Mouse (Mus musculus): Measurements from ENCODE around the gene Tnp2. TPM values are rescaled to one million over a fixed set of nuclear protein-coding genes. Genes with fewer than 3 reads are reported as not detected.
A peak's percentile ranks its signal among the peaks of the same experiment; 100 is the strongest.

Tnp2 gene
- polyA plus RNA-seq, 1 experiment from 2014 or later: not detected

DNA sequence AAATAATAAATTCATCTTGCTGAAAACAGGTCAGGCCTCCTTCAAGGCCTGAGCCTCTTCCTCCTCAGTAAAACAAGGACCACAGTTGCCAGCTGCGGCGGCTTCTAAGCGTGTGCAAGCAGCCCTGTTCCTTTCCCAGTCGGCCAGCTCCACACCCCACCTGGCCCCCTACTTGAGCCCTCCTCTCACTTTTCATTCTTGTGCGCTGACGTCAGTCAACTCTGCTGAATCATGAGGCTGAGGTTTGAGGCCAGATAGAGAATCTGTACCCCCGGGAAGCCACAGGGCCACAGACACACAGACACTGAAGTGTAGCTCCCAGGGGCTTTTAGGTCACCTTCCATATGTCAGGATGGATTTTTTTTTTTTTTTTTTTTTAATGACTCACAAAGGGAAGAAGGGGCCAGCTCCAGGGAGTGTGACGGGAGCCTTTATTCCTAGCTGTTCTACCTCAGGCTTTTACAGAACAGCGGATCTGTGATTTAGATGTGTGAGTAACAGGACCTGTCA is 6.5 kb downstream of the Tnp2 start:
- H3K4me1 ChIP-seq (ENCODE audit: control insufficient read depth, insufficient read depth, low read length): peaks cover 32% of the 10 kb centered on the region
- H3K4me2 ChIP-seq (ENCODE audit: low read depth, severe bottlenecking): peak overlapping the region; percentile 12; the same call in 1 of the 2 replicates
- H3K4me3 ChIP-seq (ENCODE audit: low read depth, low read length): no peak overlapping the region
- 51% methylated on average over 9 of the region's 9 CpGs for WGBS
- DNase-seq (ENCODE audit: low spot score) (peak; percentile 52), ATAC-seq (ENCODE audit: insufficient number of reproducible peaks, low FRiP score, low TSS enrichment, low read depth) (no peak)
- no peaks in the 10 kb centered on the region for H3K9me3 ChIP-seq (ENCODE audit: control insufficient read depth, low read length)
- no peaks in the 10 kb centered on the region for H3K36me3 ChIP-seq (ENCODE audit: control insufficient read depth, insufficient read depth, low read length)
- no peak overlapping the region for H3K9ac ChIP-seq (ENCODE audit: low read length)
- H3K27ac ChIP-seq (replicated peaks; ENCODE audit: low read depth, low read length): no peak overlapping the region
- no peaks in the 10 kb centered on the region for H3K27me3 ChIP-seq (ENCODE audit: control insufficient read depth, insufficient read depth, low read length)

DNA sequence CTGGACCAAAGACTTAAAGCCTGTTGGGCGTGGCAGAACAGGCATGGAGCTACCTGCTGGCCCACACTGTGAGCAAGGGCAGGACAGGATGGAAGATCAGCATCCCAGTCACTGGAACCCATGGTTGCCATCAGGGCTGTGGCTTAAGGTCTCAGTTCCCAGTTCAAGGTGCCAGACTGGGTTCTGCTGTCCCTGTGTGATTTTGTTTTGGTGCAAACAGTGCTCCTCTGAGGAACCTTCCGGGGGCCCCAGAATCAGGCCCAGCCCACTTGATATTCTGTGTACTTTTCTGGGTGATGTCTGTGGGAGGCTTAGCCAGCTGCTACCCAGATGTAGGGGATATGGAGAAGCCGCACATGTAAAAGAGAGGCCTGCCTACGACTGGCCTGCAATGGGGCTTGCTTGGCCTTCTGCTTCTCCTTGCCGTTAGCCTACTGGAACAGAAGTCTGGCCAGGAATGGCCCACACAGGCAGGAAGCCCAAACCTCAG is 7.8 kb downstream of the Tnp2 start:
- H3K4me3 ChIP-seq (ENCODE audit: low read depth, low read length): no peak overlapping the region
- no peaks in the 10 kb centered on the region for H3K9me3 ChIP-seq (ENCODE audit: control insufficient read depth, low read length)
- H3K4me1 ChIP-seq (ENCODE audit: control insufficient read depth, insufficient read depth, low read length): peaks cover 28% of the 10 kb centered on the region
- H3K27me3 ChIP-seq (ENCODE audit: control insufficient read depth, insufficient read depth, low read length): no peaks in the 10 kb centered on the region
- H3K9ac ChIP-seq (ENCODE audit: low read length): no peak overlapping the region
- no peak overlapping the region for H3K27ac ChIP-seq (replicated peaks; ENCODE audit: low read depth, low read length)
- H3K4me2 ChIP-seq (ENCODE audit: low read depth, severe bottlenecking): no peak overlapping the region
- no peaks in the 10 kb centered on the region for H3K36me3 ChIP-seq (ENCODE audit: control insufficient read depth, insufficient read depth, low read length)
- ATAC-seq (ENCODE audit: insufficient number of reproducible peaks, low FRiP score, low TSS enrichment, low read depth) (no peak), DNase-seq (ENCODE audit: low spot score) (no peak)
- 69% methylated on average over 5 of the region's 5 CpGs for WGBS

DNA sequence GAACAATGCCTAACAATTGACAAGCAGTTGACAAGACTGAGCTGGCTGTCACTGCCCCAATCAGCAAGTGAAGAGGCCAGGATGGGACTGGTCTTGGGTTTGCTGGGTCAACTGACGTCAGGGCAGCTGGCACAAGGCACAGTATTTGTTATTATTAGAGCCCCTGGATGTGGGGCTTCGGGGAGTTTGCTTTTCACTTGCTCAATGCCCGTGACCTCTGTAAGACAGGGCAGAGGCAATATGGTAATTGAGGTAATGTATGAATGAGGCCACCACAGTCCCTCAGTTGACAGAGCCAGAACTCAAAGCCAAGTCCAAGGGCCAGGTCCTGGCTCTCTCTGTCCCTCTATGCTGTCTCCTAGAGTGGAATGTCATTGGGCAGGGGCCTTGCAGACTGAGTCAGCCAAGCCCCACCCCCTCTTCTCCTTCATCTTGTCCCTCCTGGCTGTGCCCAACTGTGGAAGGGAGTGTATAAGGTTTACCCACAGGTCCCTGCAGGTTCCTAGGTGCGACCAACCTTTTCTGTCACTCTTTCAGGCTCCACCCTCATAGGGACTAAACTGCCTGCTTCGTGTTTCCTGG is 10.8 kb downstream of the Tnp2 start:
- WGBS: 73% methylated on average over 5 of the region's 5 CpGs
- Histone ChIP-seq H3K9me3 (ENCODE audit: control insufficient read depth, low read length) (no peaks in the 10 kb centered on the region), H3K4me3 (ENCODE audit: low read depth, low read length) (no peak overlapping the region), H3K27ac (replicated peaks; ENCODE audit: low read depth, low read length) (no peak overlapping the region), H3K36me3 (ENCODE audit: control insufficient read depth, insufficient read depth, low read length) (no peaks in the 10 kb centered on the region), H3K9ac (ENCODE audit: low read length) (no peak overlapping the region), H3K4me1 (ENCODE audit: control insufficient read depth, insufficient read depth, low read length) (peaks cover 12% of the 10 kb centered on the region), H3K4me2 (ENCODE audit: low read depth, severe bottlenecking) (no peak overlapping the region), H3K27me3 (ENCODE audit: control insufficient read depth, insufficient read depth, low read length) (no peaks in the 10 kb centered on the region)
- DNase-seq (ENCODE audit: low spot score) (no peak), ATAC-seq (ENCODE audit: insufficient number of reproducible peaks, low FRiP score, low TSS enrichment, low read depth) (no peak)

DNA sequence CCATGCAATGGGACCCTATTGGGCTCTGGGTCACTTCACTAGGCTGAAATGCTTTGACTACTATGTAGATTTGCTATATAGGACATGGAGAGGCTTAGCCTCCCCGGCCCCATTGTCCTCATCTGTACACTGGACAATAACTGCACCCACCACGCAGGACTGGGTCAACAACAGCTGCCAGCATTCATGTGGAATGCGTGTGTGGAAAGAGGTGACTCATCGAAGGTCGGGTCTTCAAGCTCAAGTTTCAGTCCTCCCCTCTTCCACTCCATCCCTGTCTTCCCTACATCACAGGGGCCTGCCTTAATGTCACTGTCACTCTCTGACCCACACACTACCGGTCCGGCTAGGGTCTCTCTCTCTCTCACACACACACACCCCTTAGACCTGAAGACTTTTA is 12.1 kb downstream of the Tnp2 start:
- ATAC-seq (ENCODE audit: insufficient number of reproducible peaks, low FRiP score, low TSS enrichment, low read depth) (no peak), DNase-seq (ENCODE audit: low spot score) (no peak)
- Histone ChIP-seq H3K4me1 (ENCODE audit: control insufficient read depth, insufficient read depth, low read length) (no peaks in the 10 kb centered on the region), H3K27me3 (ENCODE audit: control insufficient read depth, insufficient read depth, low read length) (no peaks in the 10 kb centered on the region), H3K27ac (replicated peaks; ENCODE audit: low read depth, low read length) (no peak overlapping the region), H3K9me3 (ENCODE audit: control insufficient read depth, low read length) (no peaks in the 10 kb centered on the region), H3K4me2 (ENCODE audit: low read depth, severe bottlenecking) (no peak overlapping the region), H3K4me3 (ENCODE audit: low read depth, low read length) (no peak overlapping the region), H3K36me3 (ENCODE audit: control insufficient read depth, insufficient read depth, low read length) (no peaks in the 10 kb centered on the region), H3K9ac (ENCODE audit: low read length) (no peak overlapping the region)
- WGBS: 74% methylated on average over 7 of the region's 7 CpGs

DNA sequence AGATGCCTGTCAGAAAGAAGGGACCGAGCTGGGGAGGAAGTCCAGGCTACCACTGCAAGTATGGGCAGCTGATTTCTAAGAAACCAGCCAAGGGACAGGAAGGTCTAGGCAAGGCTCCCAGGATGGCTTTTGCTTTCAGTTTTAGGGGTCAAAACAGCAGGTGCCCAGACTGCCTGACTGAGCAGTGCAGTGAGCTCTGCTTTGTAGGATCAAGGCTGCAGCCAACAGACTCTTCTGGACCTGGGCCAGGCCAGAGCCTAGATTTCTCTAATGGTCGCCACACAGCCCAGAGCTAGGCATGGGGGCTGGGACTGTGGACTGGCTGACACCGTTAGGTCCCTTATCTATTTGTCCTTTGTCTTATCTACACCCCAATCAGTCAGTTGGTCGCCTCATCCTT is 13.7 kb downstream of the Tnp2 start:
- no peak for DNase-seq (ENCODE audit: low spot score)
- Histone ChIP-seq H3K36me3 (ENCODE audit: control insufficient read depth, insufficient read depth, low read length) (no peaks in the 10 kb centered on the region), H3K4me2 (ENCODE audit: low read depth, severe bottlenecking) (no peak overlapping the region), H3K27ac (replicated peaks; ENCODE audit: low read depth, low read length) (no peak overlapping the region), H3K9me3 (ENCODE audit: control insufficient read depth, low read length) (no peaks in the 10 kb centered on the region), H3K4me1 (ENCODE audit: control insufficient read depth, insufficient read depth, low read length) (no peaks in the 10 kb centered on the region), H3K27me3 (ENCODE audit: control insufficient read depth, insufficient read depth, low read length) (no peaks in the 10 kb centered on the region), H3K4me3 (ENCODE audit: low read depth, low read length) (no peak overlapping the region), H3K9ac (ENCODE audit: low read length) (no peak overlapping the region)
- 62% methylated on average over 4 of the region's 4 CpGs for WGBS
- no peak for ATAC-seq (ENCODE audit: insufficient number of reproducible peaks, low FRiP score, low TSS enrichment, low read depth)

DNA sequence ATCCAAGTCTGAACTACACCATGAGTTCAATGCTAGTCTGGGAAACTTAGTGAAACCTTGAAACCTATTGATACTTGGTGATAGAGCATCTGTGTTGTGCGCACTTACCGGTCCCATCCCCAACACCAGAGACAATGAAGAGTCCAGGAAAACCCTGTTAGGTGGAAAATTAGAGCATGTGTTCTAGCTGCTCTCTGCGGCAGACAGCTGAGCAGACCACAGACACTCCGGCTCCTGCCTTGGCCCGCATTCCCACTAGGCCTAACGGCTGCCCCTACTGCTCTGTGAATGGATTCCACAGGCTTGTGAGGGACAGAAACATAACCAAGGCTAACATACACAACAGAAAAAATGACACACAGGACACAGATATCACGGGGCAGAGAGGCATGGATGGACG is 14.9 kb downstream of the Tnp2 start:
- no peak for DNase-seq (ENCODE audit: low spot score)
- no peak overlapping the region for H3K4me3 ChIP-seq (ENCODE audit: low read depth, low read length)
- H3K27ac ChIP-seq (replicated peaks; ENCODE audit: low read depth, low read length): no peak overlapping the region
- H3K9me3 ChIP-seq (ENCODE audit: control insufficient read depth, low read length): no peaks in the 10 kb centered on the region
- H3K9ac ChIP-seq (ENCODE audit: low read length): no peak overlapping the region
- 84% methylated on average over 8 of the region's 8 CpGs for WGBS
- H3K4me2 ChIP-seq (ENCODE audit: low read depth, severe bottlenecking): no peak overlapping the region
- no peaks in the 10 kb centered on the region for H3K4me1 ChIP-seq (ENCODE audit: control insufficient read depth, insufficient read depth, low read length)
- no peak for ATAC-seq (ENCODE audit: insufficient number of reproducible peaks, low FRiP score, low TSS enrichment, low read depth)
- H3K27me3 ChIP-seq (ENCODE audit: control insufficient read depth, insufficient read depth, low read length): no peaks in the 10 kb centered on the region
- no peaks in the 10 kb centered on the region for H3K36me3 ChIP-seq (ENCODE audit: control insufficient read depth, insufficient read depth, low read length)

DNA sequence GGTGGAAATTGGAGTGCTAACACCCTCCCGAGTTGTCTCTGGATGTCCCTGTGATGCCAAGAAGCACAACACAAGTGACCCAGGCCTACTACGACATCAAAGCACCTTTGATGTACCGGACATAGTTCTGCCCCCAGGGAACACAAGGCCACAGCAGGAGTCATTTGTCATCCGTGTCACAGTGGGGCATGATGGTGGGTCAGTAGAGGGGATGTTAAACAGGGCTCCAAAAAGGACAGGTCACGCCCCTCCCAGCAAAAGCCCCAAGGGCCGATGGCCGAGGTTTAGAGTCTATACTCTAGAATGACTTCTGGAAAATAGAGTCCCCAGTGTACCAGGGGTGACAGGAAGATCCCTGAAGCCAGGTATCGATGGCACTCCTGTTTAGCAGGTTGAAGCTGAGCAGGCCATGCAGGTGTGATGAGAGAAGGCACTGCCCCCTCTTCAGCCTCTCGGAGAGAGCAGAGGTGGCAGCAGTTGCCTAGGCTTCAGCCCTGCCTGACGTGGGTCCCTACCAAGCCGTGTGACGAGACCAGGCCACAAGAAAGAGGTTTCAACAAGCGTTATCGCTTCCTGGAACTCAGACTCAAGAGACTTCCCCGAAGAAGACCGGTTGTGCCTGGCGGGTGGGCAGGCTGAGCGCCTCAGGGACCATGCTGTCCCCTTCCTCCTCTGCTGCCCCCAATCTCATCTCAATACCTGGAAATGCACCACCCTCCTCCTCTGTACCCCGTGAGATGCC is 16.5 kb downstream of the Tnp2 start:
- no peak overlapping the region for H3K9ac ChIP-seq (ENCODE audit: low read length)
- H3K4me1 ChIP-seq (ENCODE audit: control insufficient read depth, insufficient read depth, low read length): no peaks in the 10 kb centered on the region
- DNase-seq (ENCODE audit: low spot score): no peak
- no peak overlapping the region for H3K4me3 ChIP-seq (ENCODE audit: low read depth, low read length)
- 39% methylated on average over 19 of the region's 19 CpGs for whole genome bisulfite sequencing
- no peak for ATAC-seq (ENCODE audit: insufficient number of reproducible peaks, low FRiP score, low TSS enrichment, low read depth)
- no peaks in the 10 kb centered on the region for H3K36me3 ChIP-seq (ENCODE audit: control insufficient read depth, insufficient read depth, low read length)
- no peaks in the 10 kb centered on the region for H3K9me3 ChIP-seq (ENCODE audit: control insufficient read depth, low read length)
- H3K27ac ChIP-seq (replicated peaks; ENCODE audit: low read depth, low read length): no peak overlapping the region
- no peaks in the 10 kb centered on the region for H3K27me3 ChIP-seq (ENCODE audit: control insufficient read depth, insufficient read depth, low read length)
- no peak overlapping the region for H3K4me2 ChIP-seq (ENCODE audit: low read depth, severe bottlenecking)

DNA sequence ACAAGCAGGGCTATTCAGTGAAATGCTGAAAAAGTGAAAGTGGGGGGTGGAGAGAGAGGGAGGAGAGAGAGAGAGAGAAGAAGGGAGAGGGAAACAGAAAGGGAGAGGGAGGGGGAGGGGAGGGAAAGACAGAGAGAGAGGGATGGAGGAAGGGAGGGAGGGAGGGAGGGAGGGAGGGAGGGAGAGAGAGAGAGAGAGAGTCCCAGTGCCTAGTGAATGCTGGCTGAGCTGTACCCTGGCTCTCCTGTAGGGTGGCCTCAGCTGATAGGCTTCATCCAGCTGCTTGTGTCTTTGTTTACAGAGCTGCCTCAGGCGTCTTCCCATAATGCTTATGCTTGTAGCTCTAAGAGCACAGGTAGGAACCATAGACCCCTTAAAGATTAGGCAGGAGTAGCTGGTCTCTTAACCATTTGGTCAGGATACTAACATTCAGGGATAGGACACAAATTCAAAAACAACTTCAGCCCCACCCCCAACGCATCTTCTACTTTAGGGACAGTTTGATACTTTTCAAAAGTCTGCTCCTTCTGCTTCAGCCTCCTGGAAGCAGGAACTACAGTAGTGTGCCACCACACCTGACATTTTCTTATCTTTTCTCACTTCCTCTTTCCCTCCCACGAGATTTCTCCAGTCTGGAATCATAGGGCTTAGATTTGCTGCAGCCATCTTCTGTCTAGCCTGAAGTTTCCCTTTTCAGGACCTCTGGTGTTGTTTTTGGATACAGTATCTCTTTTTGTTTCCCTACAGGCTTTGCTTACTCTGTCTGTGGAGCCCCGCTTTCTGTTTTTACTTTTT is 17.7 kb downstream of the Tnp2 start:
- ATAC-seq (ENCODE audit: insufficient number of reproducible peaks, low FRiP score, low TSS enrichment, low read depth) (no peak), DNase-seq (ENCODE audit: low spot score) (no peak)
- Histone ChIP-seq H3K4me3 (ENCODE audit: low read depth, low read length) (no peak overlapping the region), H3K36me3 (ENCODE audit: control insufficient read depth, insufficient read depth, low read length) (no peaks in the 10 kb centered on the region), H3K9ac (ENCODE audit: low read length) (no peak overlapping the region), H3K4me1 (ENCODE audit: control insufficient read depth, insufficient read depth, low read length) (no peaks in the 10 kb centered on the region), H3K9me3 (ENCODE audit: control insufficient read depth, low read length) (no peaks in the 10 kb centered on the region), H3K27ac (replicated peaks; ENCODE audit: low read depth, low read length) (no peak overlapping the region), H3K27me3 (ENCODE audit: control insufficient read depth, insufficient read depth, low read length) (no peaks in the 10 kb centered on the region), H3K4me2 (ENCODE audit: low read depth, severe bottlenecking) (no peak overlapping the region)
- 42% methylated on average over 4 of the region's 4 CpGs for WGBS

All from limb, embryonic 11.5 days (tissue).